Mouse (Mus musculus) heart, postnatal 36 days (tissue): ENCODE data around the gene Trmt10c. TPM values are rescaled to one million over a fixed set of nuclear protein-coding genes. Genes with fewer than 3 reads are reported as not detected.
"Not testable (repeated sequence)": the region's sequence is repeated elsewhere in the genome, so short reads cannot be mapped to it uniquely, and the experiment has no call there.

Experiments
- DNase-seq, 2 experiments: peaks; one replicate each; pipeline ENCODE4 v3.0.0; 2021 to 2022
- intact Hi-C: fragments of 180-260 bp; cut with DNase I; formaldehyde crosslinking; loops from one replicate; pipeline ENCODE4 v1.15.1; 2025
- total RNA-seq, 2 experiments: library from RNA; stranded (reverse); gene quantifications; 2 replicates each; pipeline ENCODE4 v1.2.3; 2021

Gene Trmt10c
- total RNA-seq, 2 experiments from 2014 or later = 10.4 to 13.1 TPM

DNA sequence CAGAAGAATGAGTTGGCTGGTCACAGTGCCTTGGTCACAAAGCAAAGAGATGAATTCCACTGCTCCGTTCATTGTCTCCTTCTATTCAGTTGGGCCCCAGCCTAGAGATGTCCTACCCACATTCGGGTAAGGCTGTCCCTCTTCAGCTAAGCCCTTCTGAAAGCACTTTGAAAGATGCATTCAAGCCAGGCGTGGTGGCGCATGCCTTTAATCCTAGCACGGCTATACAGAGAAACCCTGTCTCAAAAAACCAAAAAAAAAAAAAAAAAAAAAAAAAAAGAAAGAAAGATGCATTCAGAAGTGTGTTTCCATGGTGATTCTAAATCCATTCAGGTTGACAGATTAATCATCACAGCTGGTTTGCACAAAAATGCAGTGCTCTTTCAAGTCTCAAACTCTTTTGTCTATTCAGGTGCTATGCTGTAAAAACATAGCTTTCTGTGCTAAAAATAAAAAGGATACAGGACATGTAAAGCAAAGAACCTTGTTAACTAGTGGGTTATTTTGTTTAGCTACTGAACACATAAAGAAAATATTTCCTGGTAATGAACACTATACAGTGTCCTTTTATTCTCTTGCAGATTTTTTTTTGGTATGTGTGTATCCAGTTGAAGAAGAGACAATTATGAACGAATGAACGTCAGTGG is 19.4 kb upstream of the Trmt10c start:
- intact Hi-C loops = no loop called here
- no peak for DNase-seq

DNA sequence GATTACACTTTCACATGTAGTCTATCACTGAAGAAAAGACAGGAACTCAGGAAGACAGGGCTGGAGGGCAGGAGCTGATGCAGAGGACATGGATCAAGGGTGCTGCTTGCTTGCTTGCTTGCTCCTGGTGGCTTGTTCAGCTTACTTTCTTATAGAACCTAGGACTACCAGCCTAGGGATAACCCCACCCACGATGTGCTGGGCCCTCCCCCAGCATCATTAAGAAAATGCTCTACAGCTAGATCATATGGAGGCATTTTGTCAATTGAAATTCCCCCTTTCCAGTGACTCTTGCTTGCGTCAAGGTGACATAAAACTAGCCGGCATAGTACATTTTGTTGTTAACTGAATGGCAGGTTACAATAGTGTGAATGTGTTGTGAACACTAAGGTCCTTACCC is 18.3 kb upstream of the Trmt10c start:
- DNase-seq = no peak
- intact Hi-C loops = no loop called here

DNA sequence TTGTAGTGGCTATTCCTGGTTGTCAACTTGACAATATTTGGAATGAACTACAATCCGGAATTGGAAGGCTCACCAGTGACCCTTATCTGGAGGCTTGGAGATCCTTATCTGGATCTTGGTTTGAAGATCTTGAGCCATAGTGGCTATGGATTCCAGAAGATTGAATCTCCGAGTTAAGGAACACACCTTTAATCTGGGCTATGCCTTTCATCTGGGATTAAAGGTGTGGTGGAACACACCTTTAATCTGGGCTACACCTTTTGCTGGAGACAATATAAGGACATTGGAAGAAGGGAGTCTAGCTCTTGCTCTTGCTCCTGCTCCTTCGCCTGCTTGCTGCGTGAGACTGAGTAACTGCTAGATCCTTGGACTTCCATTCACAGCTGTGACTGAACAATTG is 10.4 kb upstream of the Trmt10c start, which contains the start of gene Senp7:
TSS of gene Senp7 (plus strand) at position 301 of the 400 bp plus-strand sequence.
- intact Hi-C loops = not testable (repeated sequence)

DNA sequence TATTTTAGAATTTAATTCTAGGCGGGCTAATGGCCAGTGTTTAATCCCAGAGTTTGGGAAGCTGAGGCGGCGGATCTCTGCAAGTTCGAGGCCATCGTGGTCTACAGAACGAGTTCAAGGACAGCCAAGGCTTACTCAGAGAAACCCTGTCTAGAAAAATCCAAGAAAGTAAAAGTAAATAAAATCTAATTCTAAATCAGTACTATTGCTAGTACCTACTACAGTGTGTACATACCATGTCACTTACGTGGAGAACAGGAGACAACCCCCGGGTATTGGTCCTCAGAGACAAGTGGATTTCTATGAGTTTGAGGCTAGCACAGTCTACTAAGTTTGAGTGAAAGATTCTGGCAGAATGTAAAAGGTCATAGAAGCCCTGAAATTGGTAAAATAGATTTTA is 471 bp upstream of the Trmt10c start:
- no peak for DNase-seq
- intact Hi-C loops = no loop called here

More for the DNA sequence above, 10.4 kb upstream of the Trmt10c start, which contains the start of gene Senp7:
- DNase-seq = not testable (repeated sequence)

DNA sequence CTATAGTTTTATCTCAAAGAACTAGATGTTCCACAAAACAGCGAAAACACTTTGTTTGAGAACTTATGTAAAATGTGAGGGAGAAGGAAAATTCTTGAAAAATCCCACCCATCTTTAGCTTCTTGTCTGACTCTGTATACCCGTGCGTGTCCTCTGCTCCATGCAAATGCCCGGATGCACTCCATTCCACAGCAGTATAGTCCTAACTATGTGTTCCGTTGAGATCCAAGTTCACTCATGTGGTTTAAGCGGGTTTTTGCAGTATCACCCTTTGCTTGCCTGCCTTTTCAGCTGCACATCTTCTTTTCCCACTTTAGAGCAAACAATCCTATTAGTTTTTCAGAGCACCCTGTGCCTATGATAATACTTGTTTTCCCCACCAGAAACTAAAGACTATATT is 1.1 kb downstream of the Trmt10c start:
- intact Hi-C loops = no loop called here

DNA sequence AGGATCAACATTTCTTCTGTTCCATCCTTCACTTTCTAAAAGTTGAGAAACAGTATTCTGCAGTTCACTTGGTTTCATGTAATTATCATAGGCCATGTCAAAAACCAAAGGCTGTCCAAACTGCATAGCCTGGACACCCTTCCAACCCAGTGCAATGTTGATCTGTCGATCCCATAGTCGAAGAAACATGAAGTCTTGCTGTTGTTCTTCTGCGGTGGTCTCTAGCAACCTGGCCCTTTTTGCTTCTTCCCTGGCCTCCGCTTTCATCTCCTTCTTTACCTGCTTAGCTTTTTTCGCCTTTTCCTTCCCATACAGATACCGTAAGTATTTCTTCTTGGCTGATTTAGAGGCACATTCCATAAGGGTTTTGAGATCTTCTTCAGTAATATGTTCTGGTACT is 3.1 kb downstream of the Trmt10c start:
- intact Hi-C loops = no loop called here
- no peak for DNase-seq

More for the DNA sequence above, 1.1 kb downstream of the Trmt10c start:
- no peak for DNase-seq

DNA sequence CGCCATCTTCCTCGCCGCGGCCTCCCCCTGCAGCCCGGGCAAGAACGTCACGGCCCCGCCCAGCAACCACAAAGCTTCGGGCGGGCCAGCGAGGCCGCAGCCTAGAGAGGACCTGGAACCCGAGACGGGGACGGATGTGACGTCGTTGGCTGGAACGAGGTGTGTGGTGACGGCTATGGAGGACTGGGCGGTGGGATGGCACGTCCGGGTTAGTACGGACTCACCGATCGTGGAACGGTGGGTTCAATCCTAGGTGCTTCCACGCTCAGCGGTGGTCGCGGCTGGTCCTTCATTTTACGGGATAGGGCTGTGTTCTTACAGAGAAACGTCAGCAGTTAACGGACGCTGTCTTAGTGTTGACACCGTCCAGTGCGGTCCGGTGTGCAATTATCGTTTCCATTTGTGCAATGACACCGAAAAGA is 7.9 kb downstream of the Trmt10c start, which contains the start of gene Pcnp:
TSS of gene Pcnp (minus strand) at position 79 of the 422 bp plus-strand sequence.
- intact Hi-C loops = loop anchor here (2.0 to 5.0 kb wide), 3 partner anchors 45 to 103 kb away; no protein-coding TSS in a partner anchor
- DNase-seq = peak; percentile 98

DNA sequence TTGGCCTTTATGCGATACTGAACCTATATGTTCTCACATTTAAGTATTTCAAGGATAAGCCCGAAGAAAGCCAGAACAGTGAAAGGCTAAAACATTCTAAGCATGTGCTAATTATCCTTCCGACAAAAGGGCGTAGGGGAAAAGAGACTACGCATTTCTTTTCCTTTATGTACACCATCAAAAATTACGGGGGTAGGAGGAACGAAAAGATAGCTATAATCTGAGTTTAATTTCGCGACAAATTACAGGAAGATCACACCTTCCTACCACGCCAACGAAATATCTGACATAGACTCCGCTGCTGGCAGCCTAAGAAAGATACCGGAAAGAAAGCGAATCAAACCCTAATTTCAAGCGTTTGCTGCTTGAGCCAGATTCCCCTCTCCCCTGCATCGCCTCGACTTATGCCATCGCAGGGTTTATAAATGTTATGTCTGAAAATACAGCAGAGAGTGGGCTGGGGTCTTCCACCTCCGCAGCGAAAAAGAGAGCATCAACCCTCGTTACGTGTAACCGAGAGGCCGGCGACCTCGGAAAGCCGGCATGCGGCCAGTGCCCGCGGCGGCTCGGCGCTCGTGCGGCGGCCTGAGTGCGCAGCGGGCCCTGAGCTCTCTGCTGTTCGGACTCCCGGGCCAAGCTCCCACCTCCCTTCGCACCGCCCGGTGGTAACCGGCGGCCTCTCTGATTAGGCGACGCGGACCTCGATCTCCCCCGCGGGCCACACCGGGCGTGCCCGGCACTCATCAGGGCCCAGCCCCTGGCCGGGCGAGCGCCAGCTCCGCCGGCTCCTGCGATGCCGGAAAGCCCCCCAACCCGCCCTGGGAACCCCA is 8.7 kb downstream of the Trmt10c start:
- DNase-seq = no peak
- intact Hi-C loops = loop anchor here (2.0 to 5.0 kb wide), 2 partner anchors 54 to 103 kb away; no protein-coding TSS in a partner anchor

DNA sequence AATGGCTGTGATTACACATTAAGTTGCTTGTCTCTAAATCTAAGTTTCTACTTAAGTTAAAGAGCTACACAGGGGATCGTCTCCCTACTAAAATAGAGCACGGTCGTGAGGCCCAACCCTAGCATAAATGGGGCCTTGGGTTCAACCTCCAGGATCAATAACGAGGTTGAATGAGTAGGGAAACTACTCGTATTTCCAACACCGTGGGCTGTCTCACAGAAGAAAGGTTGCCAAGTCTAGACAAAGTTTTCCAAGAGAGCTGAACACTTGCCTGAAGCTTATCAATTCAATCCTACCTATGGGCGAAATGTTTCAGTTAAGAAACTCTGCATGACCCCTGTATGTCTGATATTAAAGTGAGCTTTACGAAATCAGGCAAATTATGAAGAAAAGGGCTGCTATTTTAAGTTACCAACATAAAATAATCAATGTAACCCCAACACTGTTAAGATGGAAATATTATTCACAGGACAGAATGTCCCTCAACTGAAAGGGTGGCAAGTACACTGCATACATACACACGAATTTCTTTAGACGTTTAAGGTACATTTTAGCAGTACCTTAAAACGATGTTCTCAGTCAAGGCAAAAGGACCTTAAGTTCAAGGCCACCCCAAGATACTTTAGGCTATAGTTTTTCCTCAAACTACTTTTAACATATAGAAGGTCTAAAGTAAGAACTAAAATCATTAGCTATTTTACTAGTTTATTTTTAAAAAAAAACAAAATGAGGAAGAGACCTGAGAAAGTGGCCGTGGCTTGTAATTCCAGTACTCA is 9.6 kb downstream of the Trmt10c start:
- intact Hi-C loops = loop anchor here (2.0 to 5.0 kb wide), 2 partner anchors 53 to 104 kb away; no protein-coding TSS in a partner anchor
- no peak for DNase-seq

DNA sequence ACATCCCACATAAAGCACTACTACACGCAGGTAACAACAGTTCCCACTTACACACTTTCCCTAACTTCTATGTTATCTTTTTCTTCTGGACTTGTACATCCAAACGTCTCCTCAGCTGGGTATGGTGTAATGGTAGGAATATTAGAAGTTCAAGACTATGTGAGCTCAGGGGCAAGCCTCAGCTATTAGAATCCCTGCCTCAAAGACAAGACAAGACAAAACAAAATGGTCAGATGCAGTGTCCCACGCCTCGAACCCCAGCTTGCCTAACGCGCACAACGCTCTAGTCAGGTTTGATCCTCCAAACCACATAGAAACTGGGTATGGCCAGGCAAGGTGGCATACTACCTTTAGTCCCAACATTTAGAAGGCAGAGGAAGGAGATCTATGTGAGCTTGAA is 18.0 kb downstream of the Trmt10c start:
- intact Hi-C loops = no loop called here

DNA sequence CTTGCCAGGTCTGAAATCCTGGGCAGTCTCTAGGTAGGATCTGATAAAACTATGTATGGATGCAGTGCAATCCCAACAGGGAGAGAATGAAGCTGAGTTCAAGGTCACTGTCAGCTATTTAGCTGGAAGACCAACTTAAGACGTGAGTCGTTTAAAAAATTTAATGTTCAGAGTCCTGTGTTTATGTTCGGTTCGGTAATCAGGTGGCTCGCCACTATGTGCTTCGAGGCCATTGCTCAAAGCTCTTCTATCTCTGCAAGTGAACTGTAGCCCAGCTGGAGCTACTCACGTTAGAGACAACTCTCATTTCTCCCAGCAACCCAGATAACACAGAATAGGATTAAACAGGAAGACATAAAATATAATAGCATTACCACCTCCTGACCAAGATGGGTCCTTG is 23.5 kb downstream of the Trmt10c start:
- intact Hi-C loops = no loop called here
- no peak for DNase-seq

More for the DNA sequence above, 18.0 kb downstream of the Trmt10c start:
- DNase-seq = no peak

DNA sequence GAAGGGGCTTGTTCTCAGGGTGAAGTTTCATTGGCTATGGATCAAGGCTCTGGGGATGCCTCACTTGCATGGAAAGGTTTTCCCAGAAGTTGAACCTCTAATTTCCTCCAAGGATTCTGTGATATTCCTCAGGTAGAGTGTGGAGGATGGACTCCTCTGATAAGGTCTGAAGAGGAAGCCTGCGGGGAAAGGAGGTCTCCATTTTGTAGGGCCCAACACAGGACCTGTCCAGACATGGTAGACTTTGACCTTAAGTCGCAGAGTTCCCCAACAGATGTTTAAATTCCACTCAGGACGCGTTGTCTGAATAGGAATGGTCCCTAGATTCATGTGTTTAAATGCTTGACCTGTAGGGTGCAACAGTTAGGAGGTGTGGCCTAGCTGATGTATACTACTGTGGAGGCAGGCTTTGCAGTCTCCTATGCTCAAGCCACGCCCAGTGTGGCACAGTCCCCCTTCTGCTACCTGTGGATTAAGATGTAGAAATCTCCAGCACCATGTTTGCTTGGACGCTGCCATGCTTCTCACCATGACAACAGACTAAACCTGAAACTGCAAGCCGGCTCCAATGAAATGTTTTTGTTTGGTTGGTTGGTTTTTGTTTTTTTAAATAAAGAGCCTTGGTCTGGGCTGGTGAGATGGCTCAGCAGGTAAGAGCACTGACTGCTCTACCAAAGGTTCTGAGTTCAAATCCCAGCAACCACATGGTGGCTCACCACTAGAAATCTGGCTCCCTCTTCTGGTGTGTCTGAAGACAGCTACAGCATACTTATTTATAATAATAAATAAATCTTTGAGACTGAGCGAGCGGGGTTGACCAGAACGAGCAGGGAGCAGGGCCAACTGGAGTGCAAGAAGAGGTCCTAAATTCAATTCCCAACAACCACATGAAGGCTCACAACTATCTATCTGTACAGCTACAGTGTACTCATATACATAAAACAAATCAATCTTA is 24.6 kb downstream of the Trmt10c start:
- DNase-seq = no peak
- intact Hi-C loops = no loop called here

DNA sequence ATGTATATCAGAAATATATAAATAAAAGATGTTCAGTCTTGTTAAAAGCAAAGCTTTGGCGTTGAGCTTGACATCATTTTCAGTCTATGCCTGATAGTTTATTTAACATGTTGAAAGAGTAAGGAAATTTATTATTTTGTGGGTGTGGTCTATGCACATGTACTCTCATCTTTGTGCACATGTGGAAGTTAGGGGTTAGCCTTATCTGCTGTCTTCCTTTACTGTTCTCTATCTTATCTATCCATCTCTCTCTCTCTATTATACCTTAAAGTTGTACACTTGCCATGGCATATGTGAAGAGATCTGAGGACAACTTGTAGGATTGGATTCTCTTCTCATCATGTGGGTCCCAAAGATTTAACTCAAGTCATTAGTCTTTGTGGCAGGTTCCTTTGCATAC is 28.8 kb downstream of the Trmt10c start:
- DNase-seq = no peak
- intact Hi-C loops = no loop called here

DNA sequence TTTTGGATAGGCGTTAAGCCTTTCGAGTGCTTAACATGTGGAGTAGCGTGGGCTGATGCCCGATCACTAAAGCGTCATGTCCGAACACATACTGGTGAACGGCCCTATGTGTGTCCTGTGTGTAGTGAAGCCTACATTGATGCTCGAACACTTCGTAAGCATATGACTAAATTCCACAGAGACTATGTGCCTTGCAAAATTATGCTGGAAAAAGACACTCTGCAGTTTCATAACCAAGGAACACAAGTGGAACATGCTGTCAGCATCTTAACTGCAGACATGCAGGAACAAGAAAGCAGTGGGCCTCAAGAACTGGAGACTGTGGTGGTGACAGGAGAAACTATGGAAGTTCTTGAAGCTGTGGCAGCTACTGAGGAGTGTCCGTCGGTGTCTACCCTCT is 30.8 kb downstream of the Trmt10c start:
- intact Hi-C loops = no loop called here
- no peak for DNase-seq

DNA sequence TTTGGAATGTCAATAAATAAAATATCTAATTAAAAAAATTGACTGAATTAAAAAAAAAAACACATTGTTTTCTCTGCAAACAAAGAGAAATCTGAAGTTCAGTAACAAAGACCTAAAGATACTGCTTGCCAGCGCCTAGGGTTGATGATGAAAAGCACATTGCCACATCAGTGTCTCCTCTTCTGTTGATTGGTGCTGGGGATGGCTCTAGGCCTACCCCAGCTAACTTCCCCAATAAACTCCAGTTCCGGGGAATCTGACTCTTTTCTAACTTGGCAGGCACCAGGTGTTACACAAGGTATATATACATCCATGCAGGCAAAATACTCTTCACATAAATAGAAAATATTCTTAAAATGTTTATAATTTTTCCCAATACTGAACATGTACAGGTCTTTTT is 43.4 kb downstream of the Trmt10c start:
- no peak for DNase-seq
- intact Hi-C loops = no loop called here

DNA sequence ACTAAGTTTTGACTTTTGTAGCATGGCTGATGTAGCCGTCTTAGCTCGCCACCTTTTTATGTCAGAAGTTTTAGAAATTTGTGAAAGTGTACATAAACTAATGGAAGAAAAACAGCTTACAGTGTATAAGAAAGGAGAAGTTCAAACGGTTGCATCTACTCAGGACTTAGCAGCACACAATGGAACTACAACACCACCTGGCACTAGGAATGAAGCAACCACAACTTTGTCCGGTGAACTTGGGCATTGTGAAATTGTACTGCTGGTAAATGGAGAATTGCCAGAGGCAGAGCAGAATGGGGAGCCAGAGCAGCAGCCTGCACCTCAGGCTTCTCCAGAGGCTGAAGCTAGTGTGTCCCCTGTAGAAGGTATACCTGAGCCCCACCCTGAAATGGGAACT is 47.3 kb downstream of the Trmt10c start:
- no peak for DNase-seq
- intact Hi-C loops = no loop called here

DNA sequence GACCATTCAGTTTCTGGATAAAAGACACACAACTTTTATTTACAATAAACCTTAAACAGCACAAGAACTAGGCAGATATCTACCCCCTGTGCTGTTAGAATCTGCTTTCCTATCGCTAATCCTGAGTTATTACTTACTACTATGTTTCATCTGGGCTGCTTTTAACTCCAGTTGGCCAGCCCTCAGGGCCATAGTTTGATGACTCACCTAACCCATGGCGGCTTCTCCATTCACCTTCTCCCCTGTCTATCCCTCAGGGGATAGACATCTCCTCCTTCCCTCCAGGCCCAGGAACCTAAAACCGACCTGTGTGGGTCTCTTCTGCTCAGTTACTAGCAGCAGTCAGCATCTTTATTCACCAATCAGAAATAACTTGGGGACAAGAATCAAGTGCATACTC is 51.6 kb downstream of the Trmt10c start:
- intact Hi-C loops = no loop called here
- DNase-seq = no peak
